Mouse (Mus musculus): Measurements from ENCODE around the gene Pde4d. TPM values are rescaled to one million over a fixed set of nuclear protein-coding genes. Genes with fewer than 3 reads are reported as not detected.

Pde4d gene
- polyA plus RNA-seq, 1 experiment, result 33.8 TPM

- H3K27me3 ChIP-seq (ENCODE audit: control insufficient read depth, insufficient read depth, low read length), result no peaks in the 10 kb centered on the region
- peak in 1 of 2 experiments; percentile 57 for DNase-seq
- 9% methylated on average over 2 of the region's 2 CpGs for WGBS
Measured at GRCm38 (mm10) chr13:109623201-109623600, 1173.5 kb downstream of the Pde4d start.

GRCm38 (mm10) chr13:109624772-109625349 is 1175.1 kb downstream of the Pde4d start:
- DNase-seq, result no peak
- H3K4me1 ChIP-seq (ENCODE audit: control insufficient read depth, insufficient read depth, low read length), result peaks cover 9% of the 10 kb centered on the region; the same call in 1 of the 2 replicates
- TF ChIP-seq CTCF (IDR thresholded peaks at IDR 0.05; ENCODE audit: borderline replicate concordance, insufficient read depth, low read depth, low read length), result no peak
- no peak for TF ChIP-seq POLR2A (IDR thresholded peaks at IDR 0.05; ENCODE audit: borderline replicate concordance, insufficient read depth, low read length)
- no peaks in the 10 kb centered on the region for H3K27me3 ChIP-seq (ENCODE audit: control insufficient read depth, insufficient read depth, low read length)
- 92% methylated on average over 11 of the region's 11 CpGs for WGBS
- H3K27ac ChIP-seq (ENCODE audit: insufficient read depth, low read length), result no peak overlapping the region
- no peak overlapping the region for H3K4me3 ChIP-seq (replicated peaks; ENCODE audit: insufficient read depth, low read depth, low read length)

More at GRCm38 (mm10) chr13:109623201-109623600, 1173.5 kb downstream of the Pde4d start:
- H3K27ac ChIP-seq (ENCODE audit: insufficient read depth, low read length), result no peak overlapping the region
- no peak overlapping the region for H3K4me3 ChIP-seq (replicated peaks; ENCODE audit: insufficient read depth, low read depth, low read length)
- peaks cover 9% of the 10 kb centered on the region; the same call in 1 of the 2 replicates for H3K4me1 ChIP-seq (ENCODE audit: control insufficient read depth, insufficient read depth, low read length)
- TF ChIP-seq POLR2A (IDR thresholded peaks at IDR 0.05; ENCODE audit: borderline replicate concordance, insufficient read depth, low read length), result no peak
- no peak for TF ChIP-seq CTCF (IDR thresholded peaks at IDR 0.05; ENCODE audit: borderline replicate concordance, insufficient read depth, low read depth, low read length)

- Histone ChIP-seq H3K27ac (ENCODE audit: insufficient read depth, low read length) (no peak overlapping the region), H3K4me3 (replicated peaks; ENCODE audit: insufficient read depth, low read depth, low read length) (no peak overlapping the region), H3K4me1 (ENCODE audit: control insufficient read depth, insufficient read depth, low read length) (peaks cover 9% of the 10 kb centered on the region; the same call in 1 of the 2 replicates), H3K27me3 (ENCODE audit: control insufficient read depth, insufficient read depth, low read length) (no peaks in the 10 kb centered on the region)
- TF ChIP-seq CTCF (IDR thresholded peaks at IDR 0.05; ENCODE audit: borderline replicate concordance, insufficient read depth, low read depth, low read length), result no peak
- TF ChIP-seq POLR2A (IDR thresholded peaks at IDR 0.05; ENCODE audit: borderline replicate concordance, insufficient read depth, low read length), result no peak
- WGBS, result 78% methylated on average over 18 of the region's 18 CpGs
- no peak for DNase-seq
Measured at GRCm38 (mm10) chr13:109625466-109626129, 1175.8 kb downstream of the Pde4d start.

GRCm38 (mm10) chr13:109627265-109627664 is 1177.5 kb downstream of the Pde4d start:
- WGBS, result 64% methylated on average over 2 of the region's 2 CpGs

GRCm38 (mm10) chr13:109628606-109629005 is 1178.9 kb downstream of the Pde4d start:
- no peak overlapping the region for H3K4me3 ChIP-seq (replicated peaks; ENCODE audit: insufficient read depth, low read depth, low read length)
- no peak for TF ChIP-seq POLR2A (IDR thresholded peaks at IDR 0.05; ENCODE audit: borderline replicate concordance, insufficient read depth, low read length)
- TF ChIP-seq CTCF (IDR thresholded peaks at IDR 0.05; ENCODE audit: borderline replicate concordance, insufficient read depth, low read depth, low read length), result no peak
- peaks cover 4% of the 10 kb centered on the region; the same call in 1 of the 2 replicates for H3K4me1 ChIP-seq (ENCODE audit: control insufficient read depth, insufficient read depth, low read length)
- 87% methylated on average over 4 of the region's 4 CpGs for WGBS
- H3K27ac ChIP-seq (ENCODE audit: insufficient read depth, low read length), result no peak overlapping the region
- no peaks in the 10 kb centered on the region for H3K27me3 ChIP-seq (ENCODE audit: control insufficient read depth, insufficient read depth, low read length)
- no peak for DNase-seq

More at GRCm38 (mm10) chr13:109627265-109627664, 1177.5 kb downstream of the Pde4d start:
- no peak for TF ChIP-seq CTCF (IDR thresholded peaks at IDR 0.05; ENCODE audit: borderline replicate concordance, insufficient read depth, low read depth, low read length)
- no peak for TF ChIP-seq POLR2A (IDR thresholded peaks at IDR 0.05; ENCODE audit: borderline replicate concordance, insufficient read depth, low read length)
- Histone ChIP-seq H3K4me3 (replicated peaks; ENCODE audit: insufficient read depth, low read depth, low read length) (no peak overlapping the region), H3K4me1 (ENCODE audit: control insufficient read depth, insufficient read depth, low read length) (peaks cover 9% of the 10 kb centered on the region; the same call in 1 of the 2 replicates), H3K27me3 (ENCODE audit: control insufficient read depth, insufficient read depth, low read length) (no peaks in the 10 kb centered on the region), H3K27ac (ENCODE audit: insufficient read depth, low read length) (no peak overlapping the region)
- DNase-seq, result peak in 1 of 2 experiments; percentile 50

GRCm38 (mm10) chr13:109629216-109629615 is 1179.5 kb downstream of the Pde4d start:
- Histone ChIP-seq H3K27ac (ENCODE audit: insufficient read depth, low read length) (no peak overlapping the region), H3K27me3 (ENCODE audit: control insufficient read depth, insufficient read depth, low read length) (no peaks in the 10 kb centered on the region), H3K4me1 (ENCODE audit: control insufficient read depth, insufficient read depth, low read length) (peaks cover 5% of the 10 kb centered on the region; the same call in 1 of the 2 replicates), H3K4me3 (replicated peaks; ENCODE audit: insufficient read depth, low read depth, low read length) (no peak overlapping the region)
- DNase-seq, result no peak
- 89% methylated on average over 5 of the region's 5 CpGs for WGBS
- no peak for TF ChIP-seq CTCF (IDR thresholded peaks at IDR 0.05; ENCODE audit: borderline replicate concordance, insufficient read depth, low read depth, low read length)
- no peak for TF ChIP-seq POLR2A (IDR thresholded peaks at IDR 0.05; ENCODE audit: borderline replicate concordance, insufficient read depth, low read length)

GRCm38 (mm10) chr13:109631399-109632026 is 1181.8 kb downstream of the Pde4d start:
- Histone ChIP-seq H3K4me1 (ENCODE audit: control insufficient read depth, insufficient read depth, low read length) (peaks cover 6% of the 10 kb centered on the region; the same call in 1 of the 2 replicates), H3K27ac (ENCODE audit: insufficient read depth, low read length) (no peak overlapping the region), H3K4me3 (replicated peaks; ENCODE audit: insufficient read depth, low read depth, low read length) (no peak overlapping the region), H3K27me3 (ENCODE audit: control insufficient read depth, insufficient read depth, low read length) (no peaks in the 10 kb centered on the region)
- 72% methylated on average over 10 of the region's 10 CpGs for WGBS
- DNase-seq, result no peak
- TF ChIP-seq CTCF (IDR thresholded peaks at IDR 0.05; ENCODE audit: borderline replicate concordance, insufficient read depth, low read depth, low read length) (no peak), POLR2A (IDR thresholded peaks at IDR 0.05; ENCODE audit: borderline replicate concordance, insufficient read depth, low read length) (no peak)
